Mouse (Mus musculus): ENCODE results near the gene Grin1. TPM values are rescaled to one million over a fixed set of nuclear protein-coding genes. Genes with fewer than 3 reads are reported as not detected.

The Grin1 gene
- polyA plus RNA-seq, 1 experiment: 0.34 TPM

DNA sequence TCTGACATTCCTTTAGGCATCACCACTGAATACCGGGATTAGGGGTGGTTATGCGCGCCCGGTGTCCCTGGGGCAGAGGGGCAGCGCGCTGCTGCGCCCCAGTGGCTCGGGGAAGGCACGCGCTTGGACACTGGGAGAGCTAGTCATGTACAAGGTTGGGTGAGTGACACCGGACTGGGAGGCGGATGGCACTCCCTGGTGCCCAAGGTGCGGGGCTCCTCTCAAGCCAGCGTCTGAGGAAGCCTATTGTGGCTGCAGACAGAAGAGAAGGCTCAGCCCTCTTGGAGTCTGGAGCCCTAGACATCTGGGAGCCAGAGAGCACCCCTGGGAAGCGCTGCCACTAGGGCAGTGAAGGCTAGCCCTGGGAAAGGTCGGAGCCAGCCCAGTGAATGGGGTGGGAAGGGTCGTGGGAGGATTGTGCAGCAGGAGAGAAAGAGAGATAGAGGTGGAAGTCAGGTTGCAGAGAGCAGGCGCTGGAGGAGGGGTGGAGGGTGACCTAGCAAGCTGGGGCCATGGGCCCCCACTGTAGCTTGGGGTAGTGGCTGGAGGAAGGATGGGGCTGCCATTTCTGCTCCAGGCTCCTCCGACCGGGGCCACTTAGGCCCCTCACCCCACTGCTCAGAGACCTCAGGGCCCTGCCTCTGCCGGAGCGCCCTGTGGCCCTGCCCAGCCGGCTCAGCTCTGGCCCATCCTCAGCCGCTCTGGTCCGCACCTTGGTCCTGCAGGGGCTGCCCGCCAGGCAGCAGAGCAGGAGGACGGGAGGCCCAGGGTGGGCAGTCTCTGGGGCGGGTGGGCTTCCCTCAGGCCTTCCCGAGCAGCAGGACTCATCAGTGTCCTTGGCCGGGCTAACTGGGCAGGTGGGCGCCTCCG lies 27.6 kb downstream of the Grin1 start:
- peaks cover 6% of the 10 kb centered on the region for H3K4me1 ChIP-seq (ENCODE audit: control insufficient read depth, insufficient read depth, low read length)
- no peaks in the 10 kb centered on the region; the same call in 1 of the 2 replicates for H3K27me3 ChIP-seq (replicated peaks; ENCODE audit: control insufficient read depth, insufficient read depth, low read length)
- TF ChIP-seq CTCF (conservative IDR thresholded peaks at IDR 0.05; ENCODE audit: insufficient read depth, insufficient read length, low read depth, low read length) (no peak), POLR2A (IDR thresholded peaks at IDR 0.05; ENCODE audit: low read depth, low read length) (no peak)
- DNase-seq: peak; percentile 25
- no peaks in the 10 kb centered on the region for H3K36me3 ChIP-seq (ENCODE audit: control insufficient read depth, insufficient read depth, low read length)
- no peak overlapping the region for H3K27ac ChIP-seq (ENCODE audit: insufficient read depth, low read depth, low read length)
- peak overlapping the region; percentile 29; the same call in 1 of the 2 replicates for H3K4me3 ChIP-seq (ENCODE audit: insufficient read depth, low read depth, low read length)
- WGBS: 7% methylated on average over 32 of the region's 32 CpGs

DNA sequence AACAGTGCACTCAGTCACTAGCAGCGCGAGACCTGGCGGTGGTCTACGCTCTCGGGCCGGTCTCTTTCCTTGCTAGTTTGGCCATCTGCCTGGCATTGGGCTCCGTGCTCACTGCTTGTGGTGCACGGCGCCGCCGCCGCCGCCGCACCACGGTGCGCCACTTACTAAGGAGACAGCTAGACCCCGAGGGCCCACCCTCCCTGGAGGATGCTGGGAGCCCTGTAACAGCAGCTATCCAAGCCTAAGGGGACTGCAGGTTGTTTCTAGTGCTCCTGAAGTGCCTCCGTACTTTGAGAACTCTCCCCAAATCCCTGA lies 28.2 kb downstream of the Grin1 start:
- Histone ChIP-seq H3K4me1 (ENCODE audit: control insufficient read depth, insufficient read depth, low read length) (peaks cover 8% of the 10 kb centered on the region), H3K27ac (ENCODE audit: insufficient read depth, low read depth, low read length) (no peak overlapping the region), H3K4me3 (ENCODE audit: insufficient read depth, low read depth, low read length) (peak overlapping the region; percentile 5; the same call in 1 of the 2 replicates), H3K36me3 (ENCODE audit: control insufficient read depth, insufficient read depth, low read length) (no peaks in the 10 kb centered on the region), H3K27me3 (replicated peaks; ENCODE audit: control insufficient read depth, insufficient read depth, low read length) (no peaks in the 10 kb centered on the region; the same call in 1 of the 2 replicates)
- TF ChIP-seq CTCF (conservative IDR thresholded peaks at IDR 0.05; ENCODE audit: insufficient read depth, insufficient read length, low read depth, low read length) (no peak), POLR2A (IDR thresholded peaks at IDR 0.05; ENCODE audit: low read depth, low read length) (no peak)
- peak; percentile 31 for DNase-seq
- WGBS: 2% methylated on average over 18 of the region's 18 CpGs

DNA sequence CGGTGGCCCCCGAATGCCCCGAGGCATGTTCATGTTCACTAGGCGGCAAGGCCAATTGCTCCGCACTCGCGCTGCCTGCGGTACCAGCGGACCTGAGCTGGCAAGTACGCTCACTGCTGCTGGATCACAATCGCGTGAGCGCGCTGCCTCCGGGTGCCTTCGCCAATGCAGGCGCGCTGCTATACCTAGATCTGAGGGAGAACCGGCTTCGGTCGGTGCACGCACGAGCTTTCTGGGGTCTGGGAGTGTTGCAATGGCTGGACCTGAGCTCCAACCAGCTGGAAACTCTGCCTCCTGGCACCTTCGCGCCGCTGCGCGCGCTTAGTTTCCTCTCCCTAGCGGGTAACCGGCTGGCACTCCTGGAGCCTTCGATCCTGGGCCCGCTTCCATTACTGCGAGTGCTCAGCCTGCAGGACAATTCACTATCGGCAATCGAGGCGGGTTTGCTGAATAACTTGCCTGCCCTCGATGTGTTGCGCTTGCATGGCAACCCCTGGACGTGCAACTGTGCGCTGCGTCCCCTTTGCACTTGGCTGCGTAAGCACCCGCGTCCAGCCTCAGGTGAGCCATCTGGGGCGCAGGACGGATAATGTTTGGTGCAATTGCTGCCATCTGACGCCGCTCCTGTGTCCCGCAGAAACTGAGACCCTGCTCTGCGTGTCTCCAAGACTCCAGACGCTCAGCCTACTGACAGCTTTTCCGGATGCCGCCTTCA lies 28.7 kb downstream of the Grin1 start:
- WGBS: 1% methylated on average over 54 of the region's 54 CpGs
- H3K36me3 ChIP-seq (ENCODE audit: control insufficient read depth, insufficient read depth, low read length): no peaks in the 10 kb centered on the region
- no peaks in the 10 kb centered on the region; the same call in 1 of the 2 replicates for H3K27me3 ChIP-seq (replicated peaks; ENCODE audit: control insufficient read depth, insufficient read depth, low read length)
- no peak overlapping the region for H3K27ac ChIP-seq (ENCODE audit: insufficient read depth, low read depth, low read length)
- H3K4me3 ChIP-seq (ENCODE audit: insufficient read depth, low read depth, low read length): peak overlapping the region; percentile 5; the same call in 1 of the 2 replicates
- peaks cover 8% of the 10 kb centered on the region for H3K4me1 ChIP-seq (ENCODE audit: control insufficient read depth, insufficient read depth, low read length)
- DNase-seq: peak; percentile 52
- TF ChIP-seq POLR2A (IDR thresholded peaks at IDR 0.05; ENCODE audit: low read depth, low read length): no peak
- TF ChIP-seq CTCF (conservative IDR thresholded peaks at IDR 0.05; ENCODE audit: insufficient read depth, insufficient read length, low read depth, low read length): no peak

GRCm38 (mm10) chr2:25289651-25290050 lies 29.3 kb downstream of the Grin1 start, which contains the start of gene Lrrc26:
Gene Lrrc26 (plus strand): TSS chr2:25289915.
- H3K27me3 ChIP-seq (replicated peaks; ENCODE audit: control insufficient read depth, insufficient read depth, low read length): no peaks in the 10 kb centered on the region; the same call in 1 of the 2 replicates
- WGBS: 5% methylated on average over 11 of the region's 11 CpGs
- H3K4me1 ChIP-seq (ENCODE audit: control insufficient read depth, insufficient read depth, low read length): peaks cover 8% of the 10 kb centered on the region
- H3K36me3 ChIP-seq (ENCODE audit: control insufficient read depth, insufficient read depth, low read length): no peaks in the 10 kb centered on the region
- H3K4me3 ChIP-seq (ENCODE audit: insufficient read depth, low read depth, low read length): peak within 1 kb of the TSS; percentile 5; the same call in 1 of the 2 replicates
- no peak within 1 kb of the TSS for H3K27ac ChIP-seq (ENCODE audit: insufficient read depth, low read depth, low read length)
- TF ChIP-seq CTCF (conservative IDR thresholded peaks at IDR 0.05; ENCODE audit: insufficient read depth, insufficient read length, low read depth, low read length) (no peak), POLR2A (IDR thresholded peaks at IDR 0.05; ENCODE audit: low read depth, low read length) (no peak)
- peak; percentile 91 for DNase-seq

DNA sequence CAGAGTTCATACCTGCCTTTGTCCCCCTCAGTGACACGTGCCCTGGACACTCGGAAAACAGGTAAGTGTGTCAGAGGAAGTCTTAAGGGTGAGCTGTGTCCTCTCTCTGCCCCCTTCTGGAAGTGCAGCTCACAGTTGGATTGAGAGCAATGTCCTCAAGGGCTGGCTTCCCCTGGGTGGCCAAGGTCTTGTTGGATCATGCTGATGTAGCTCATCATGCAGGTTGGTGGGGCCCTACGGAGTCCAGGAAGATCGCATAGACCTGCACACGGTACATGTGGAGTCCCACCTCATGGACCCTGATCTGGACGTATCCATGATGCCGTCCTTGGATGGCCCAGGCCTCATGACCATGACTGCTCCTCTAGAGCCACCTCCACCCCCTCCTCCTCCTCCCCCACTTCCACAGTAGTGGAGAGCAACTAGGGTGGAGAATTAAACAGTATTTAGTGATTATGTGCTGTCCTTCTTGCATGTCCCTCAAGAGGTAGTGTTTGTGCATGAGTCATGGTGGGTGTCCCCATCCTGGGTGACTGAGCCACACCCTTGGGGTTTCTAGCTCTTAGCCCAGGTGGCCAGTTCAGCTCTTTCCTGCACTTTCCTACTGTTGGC lies 30.1 kb downstream of the Grin1 start:
- 91% methylated on average over 7 of the region's 7 CpGs for WGBS
- no peak for DNase-seq
- no peak overlapping the region for H3K4me3 ChIP-seq (ENCODE audit: insufficient read depth, low read depth, low read length)
- H3K27me3 ChIP-seq (replicated peaks; ENCODE audit: control insufficient read depth, insufficient read depth, low read length): no peaks in the 10 kb centered on the region; the same call in 1 of the 2 replicates
- H3K27ac ChIP-seq (ENCODE audit: insufficient read depth, low read depth, low read length): no peak overlapping the region
- peaks cover 8% of the 10 kb centered on the region for H3K4me1 ChIP-seq (ENCODE audit: control insufficient read depth, insufficient read depth, low read length)
- no peaks in the 10 kb centered on the region for H3K36me3 ChIP-seq (ENCODE audit: control insufficient read depth, insufficient read depth, low read length)
- no peak for TF ChIP-seq CTCF (conservative IDR thresholded peaks at IDR 0.05; ENCODE audit: insufficient read depth, insufficient read length, low read depth, low read length)
- TF ChIP-seq POLR2A (IDR thresholded peaks at IDR 0.05; ENCODE audit: low read depth, low read length): no peak

DNA sequence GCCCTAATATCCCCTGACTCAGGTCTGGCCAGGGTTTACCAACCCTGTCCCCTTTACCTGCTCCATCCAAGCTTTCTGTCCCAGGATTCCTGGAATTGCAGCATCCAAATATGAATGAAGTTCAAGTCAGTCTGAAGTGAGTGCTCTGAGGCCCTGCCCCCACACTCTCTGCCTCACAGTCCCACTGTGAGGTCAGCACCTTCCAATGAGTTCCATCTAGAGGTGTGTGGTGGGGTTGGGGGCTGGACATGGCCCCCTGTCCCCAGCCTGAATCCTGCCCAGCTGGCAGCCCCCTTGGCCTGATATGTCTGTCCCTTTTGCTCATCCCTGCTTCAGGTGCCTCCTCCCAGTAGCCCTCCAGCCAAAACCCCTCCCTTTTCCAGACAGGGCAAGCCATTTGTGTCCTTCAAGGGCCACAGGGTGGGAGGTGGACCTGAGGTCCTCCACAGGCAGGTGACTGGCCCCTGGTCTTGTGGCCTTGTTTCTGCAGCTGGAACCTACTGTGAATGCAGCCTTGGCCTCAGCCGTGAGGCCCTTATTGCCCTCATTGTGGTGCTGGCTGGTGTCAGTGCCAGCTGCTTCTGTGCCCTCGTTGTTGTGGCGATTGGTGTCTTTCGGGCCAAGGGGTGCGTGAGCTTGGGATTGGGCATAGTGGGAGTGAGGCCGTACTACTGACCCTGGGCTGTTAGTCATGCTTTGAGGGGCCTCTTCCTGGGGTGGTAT lies 30.9 kb downstream of the Grin1 start, which contains the start of gene Tmem210:
Gene Tmem210, plus strand, starts transcription at position 219 of the 723 bp plus-strand sequence.
- Histone ChIP-seq H3K4me3 (ENCODE audit: insufficient read depth, low read depth, low read length) (no peak within 1 kb of the TSS), H3K36me3 (ENCODE audit: control insufficient read depth, insufficient read depth, low read length) (no peaks in the 10 kb centered on the region; the same call in 1 of the 2 replicates), H3K27me3 (replicated peaks; ENCODE audit: control insufficient read depth, insufficient read depth, low read length) (no peaks in the 10 kb centered on the region; the same call in 1 of the 2 replicates), H3K4me1 (ENCODE audit: control insufficient read depth, insufficient read depth, low read length) (peaks cover 8% of the 10 kb centered on the region), H3K27ac (ENCODE audit: insufficient read depth, low read depth, low read length) (peak within 1 kb of the TSS; percentile 63)
- TF ChIP-seq POLR2A (IDR thresholded peaks at IDR 0.05; ENCODE audit: low read depth, low read length) (no peak), CTCF (conservative IDR thresholded peaks at IDR 0.05; ENCODE audit: insufficient read depth, insufficient read length, low read depth, low read length) (no peak)
- 88% methylated on average over 6 of the region's 6 CpGs for WGBS
- no peak for DNase-seq

Data from kidney, adult 2 months (tissue).